8 mouse cellular contexts compared by ENCODE assay signal in the genomic region with DNA sequence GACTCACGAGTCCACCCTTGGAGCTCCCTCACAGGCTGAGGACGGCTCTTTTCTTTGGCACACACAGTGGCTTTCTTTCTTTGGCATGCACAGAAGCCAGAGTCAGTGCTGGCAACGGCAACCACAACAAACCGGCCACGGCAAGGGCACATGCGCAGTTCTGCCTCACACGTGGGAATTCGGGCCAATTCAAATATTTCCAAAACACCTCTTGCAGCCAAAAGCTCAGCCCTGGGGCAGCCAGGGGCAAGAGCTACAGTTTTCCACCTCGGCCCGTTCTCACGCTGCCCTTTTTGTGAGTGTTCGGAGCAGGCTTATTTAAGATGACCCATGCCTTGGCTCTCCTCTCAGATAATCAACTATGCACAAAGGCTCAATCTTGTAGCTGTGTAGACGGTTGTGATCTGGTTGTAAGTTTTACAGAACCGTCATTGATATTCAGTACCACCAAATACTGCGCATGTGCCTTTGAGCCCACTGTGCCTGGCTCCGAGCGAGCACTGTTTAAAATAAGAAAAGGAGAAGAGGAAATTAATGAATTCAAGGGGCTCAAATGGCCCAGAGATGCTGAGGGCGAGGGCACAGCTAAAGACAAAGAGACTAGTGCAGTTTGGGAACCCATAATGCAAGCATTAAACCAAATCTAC.
DNase-seq lines count a peak whose midpoint lies in the region; ATAC-seq and TF ChIP-seq lines count a peak whose summit lies in the region.

No protein-coding gene starts in this region.

- WGBS in limb, embryonic 13.5 days = 79% methylated on average over 18 of the region's 18 CpGs
- 92% methylated on average over 18 of the region's 18 CpGs for WGBS in limb, embryonic 10.5 days
- WGBS in limb, embryonic 14.5 days = 79% methylated on average over 18 of the region's 18 CpGs

- H3K27ac ChIP-seq in limb, embryonic 13.5 days = no peak overlapping the region
- H3K27ac ChIP-seq in limb, embryonic 10.5 days = no peak overlapping the region
- no peak overlapping the region for H3K27ac ChIP-seq in limb, embryonic 14.5 days (replicated peaks; ENCODE audit: low read depth, low read length)

- peak; percentile 26 for DNase-seq in CD4-positive, CD25-positive, alpha-beta regulatory T cell, adult 2 months (ENCODE audit: low read depth, low spot score)
- no peak for DNase-seq in limb, embryonic 10.5 days (ENCODE audit: low spot score)
- peak; percentile 71 for DNase-seq in gastrocnemius, adult 18-20 months (ENCODE audit: low spot score)
- DNase-seq in limb, embryonic 14.5 days (ENCODE audit: low spot score) = peak; percentile 25
- DNase-seq in frontal cortex, postnatal 25 days (ENCODE audit: low spot score in 2 of 2) = no peak

- no peaks in the 10 kb centered on the region for H3K36me3 ChIP-seq in limb, embryonic 13.5 days
- H3K36me3 ChIP-seq in limb, embryonic 10.5 days = no peaks in the 10 kb centered on the region
- no peaks in the 10 kb centered on the region for H3K36me3 ChIP-seq in limb, embryonic 14.5 days (ENCODE audit: control insufficient read depth, insufficient read depth, low read length)

- H3K4me2 ChIP-seq in limb, embryonic 13.5 days (replicated peaks) = no peak overlapping the region
- H3K4me2 ChIP-seq in limb, embryonic 14.5 days (replicated peaks; ENCODE audit: low read depth, low read length, severe bottlenecking) = no peak overlapping the region

- H3K4me3 ChIP-seq in limb, embryonic 13.5 days = no peak overlapping the region
- no peak overlapping the region for H3K4me3 ChIP-seq in limb, embryonic 10.5 days
- H3K4me3 ChIP-seq in limb, embryonic 14.5 days (replicated peaks; ENCODE audit: low read length) = no peak overlapping the region

- no peak overlapping the region for H3K9ac ChIP-seq in limb, embryonic 13.5 days
- no peak overlapping the region for H3K9ac ChIP-seq in limb, embryonic 14.5 days (ENCODE audit: low read depth, low read length, severe bottlenecking)

- ATAC-seq in CD4-positive, CD25-positive, alpha-beta regulatory T cell, adult 4 months = no peak
- 0 out of 2 replicates have a peak, but pooled peaks have one; percentile 67 for ATAC-seq in limb, embryonic 13.5 days (ENCODE audit: low FRiP score, low read depth)
- no peak for ATAC-seq in limb, embryonic 14.5 days (ENCODE audit: low FRiP score, low read depth)
- no peak for ATAC-seq in erythroblast, adult 5-6 weeks (replicated peaks; ENCODE audit: low FRiP score, poor library complexity, severe bottlenecking)

- H3K4me1 ChIP-seq in limb, embryonic 13.5 days = no peaks in the 10 kb centered on the region
- no peaks in the 10 kb centered on the region for H3K4me1 ChIP-seq in limb, embryonic 10.5 days
- H3K4me1 ChIP-seq in limb, embryonic 14.5 days (ENCODE audit: control insufficient read depth, insufficient read depth, low read length) = no peaks in the 10 kb centered on the region

- no peaks in the 10 kb centered on the region for H3K9me3 ChIP-seq in limb, embryonic 13.5 days
- no peaks in the 10 kb centered on the region for H3K9me3 ChIP-seq in limb, embryonic 10.5 days (replicated peaks)
- no peaks in the 10 kb centered on the region for H3K9me3 ChIP-seq in limb, embryonic 14.5 days (ENCODE audit: control insufficient read depth, low read length)

- no peaks in the 10 kb centered on the region for H3K27me3 ChIP-seq in limb, embryonic 13.5 days
- H3K27me3 ChIP-seq in limb, embryonic 10.5 days (ENCODE audit: low read depth, poor library complexity, severe bottlenecking) = no peaks in the 10 kb centered on the region
- no peaks in the 10 kb centered on the region for H3K27me3 ChIP-seq in limb, embryonic 14.5 days (ENCODE audit: control insufficient read depth, insufficient read depth, low read length)

- TF ChIP-seq POLR2A in limb, embryonic 14.5 days (IDR thresholded peaks at IDR 0.05; ENCODE audit: borderline replicate concordance, extremely low read depth, insufficient read depth, insufficient read length) = no peak

Comparison
In these comparisons a context has a peak if more than half of its experiments do, and no peak if none do; other contexts are left out.
1. DNase-seq: peak in CD4-positive, CD25-positive, alpha-beta regulatory T cell, adult 2 months (single experiment), gastrocnemius, adult 18-20 months (single experiment) and limb, embryonic 14.5 days (single experiment); none in limb, embryonic 10.5 days (single experiment) and frontal cortex, postnatal 25 days (0 of 2).